48 mouse cellular contexts compared by ENCODE assay signal in the genomic region with DNA sequence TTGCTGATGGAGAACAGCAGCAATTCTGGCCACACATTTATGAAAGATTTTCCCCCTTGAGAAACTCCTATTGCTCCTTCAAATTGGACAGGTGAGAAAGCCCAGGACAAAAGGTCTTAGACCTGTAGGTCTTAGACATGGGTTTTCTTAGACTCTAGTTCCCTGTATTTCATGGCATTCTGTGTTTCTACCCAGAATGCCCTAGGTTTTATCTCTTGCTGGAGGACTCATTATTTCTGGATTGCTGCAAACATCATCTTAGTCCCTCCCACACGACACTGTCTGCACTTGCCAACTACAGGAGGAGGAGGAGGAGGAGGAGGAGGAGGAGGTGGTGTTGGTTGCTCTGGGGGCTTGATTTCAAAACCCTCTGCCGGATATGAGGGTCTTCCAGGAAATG. TPM values are rescaled to one million over a fixed set of nuclear protein-coding genes. Genes with fewer than 3 reads are reported as not detected.
"Had no signal": no experiment of that assay in that cellular context is flagged by ENCODE, and none has a peak within 500 bp of the region (broad histone marks: within the 10 kb centered on the region; RNA-seq: fewer than 3 reads in every experiment).

No protein-coding gene starts in this region.

- DNase-seq: heart, postnatal 10 days; heart, postnatal 14 days; heart, postnatal 36 days; heart, postnatal 4 days; kidney, adult 11 months; kidney, adult 18-20 months; kidney, adult 2 months; kidney, adult 8-10 months; kidney, adult 9 months; kidney, postnatal 10 days; kidney, postnatal 14 days; kidney, postnatal 25 days; kidney, postnatal 36 days; kidney, postnatal 4 days; layer of hippocampus, adult 9-11 months; layer of hippocampus, postnatal 36 days had no signal

- H3K27ac ChIP-seq: heart, embryonic 13.5 days; heart, embryonic 15.5 days; hindbrain, embryonic 10.5 days; hindbrain, embryonic 12.5 days; hindbrain, embryonic 13.5 days; hindbrain, embryonic 14.5 days; hindbrain, embryonic 15.5 days; intestine, embryonic 15.5 days; kidney, embryonic 15.5 days; kidney, postnatal 0 days; layer of hippocampus, adult 2 months; left cerebral cortex, adult 2 months had no signal

- H3K9me3 ChIP-seq: heart, embryonic 10.5 days; heart, embryonic 12.5 days; heart, embryonic 13.5 days; heart, embryonic 15.5 days; hindbrain, embryonic 10.5 days; hindbrain, embryonic 12.5 days; hindbrain, embryonic 13.5 days; hindbrain, embryonic 15.5 days; intestine, embryonic 15.5 days; kidney, embryonic 15.5 days had no signal

- ATAC-seq: hindbrain, embryonic 16.5 days; inflammation-experienced regulatory T-cells, adult 6 months; intestine, embryonic 15.5 days; intestine, embryonic 16.5 days; intestine, postnatal 0 days had no signal

- H3K4me3 ChIP-seq: heart, embryonic 10.5 days; heart, embryonic 12.5 days; heart, embryonic 13.5 days; heart, embryonic 15.5 days; hindbrain, embryonic 10.5 days; hindbrain, embryonic 12.5 days; hindbrain, embryonic 13.5 days; hindbrain, embryonic 15.5 days; intestine, embryonic 15.5 days; kidney, embryonic 15.5 days; layer of hippocampus, adult 2 months; left cerebral cortex, adult 2 months had no signal

- H3K36me3 ChIP-seq: heart, embryonic 10.5 days; heart, embryonic 12.5 days; heart, embryonic 13.5 days; heart, embryonic 15.5 days; hindbrain, embryonic 10.5 days; hindbrain, embryonic 12.5 days; hindbrain, embryonic 13.5 days; hindbrain, embryonic 15.5 days; intestine, embryonic 15.5 days; kidney, embryonic 15.5 days had no signal

- H3K9ac ChIP-seq: heart, embryonic 12.5 days; heart, embryonic 13.5 days; heart, embryonic 15.5 days; hindbrain, embryonic 12.5 days; hindbrain, embryonic 13.5 days; hindbrain, embryonic 14.5 days; hindbrain, embryonic 15.5 days; intestine, embryonic 15.5 days; kidney, embryonic 15.5 days had no signal

- H3K4me2 ChIP-seq: heart, embryonic 11.5 days; heart, embryonic 12.5 days; heart, embryonic 13.5 days; heart, embryonic 15.5 days; hindbrain, embryonic 12.5 days; hindbrain, embryonic 13.5 days; hindbrain, embryonic 14.5 days; hindbrain, embryonic 15.5 days; intestine, embryonic 15.5 days; kidney, embryonic 15.5 days had no signal

- H3K4me1 ChIP-seq: hindbrain, embryonic 10.5 days; hindbrain, embryonic 12.5 days; hindbrain, embryonic 13.5 days; hindbrain, embryonic 15.5 days; intestine, embryonic 15.5 days; kidney, embryonic 15.5 days had no signal

RNA-seq across cellular contexts. Expression of gene A630095N17Rik, which starts 5.8 kb away (rescaled TPM):
- total RNA-seq: heart, postnatal 10 days; heart, postnatal 14 days; heart, postnatal 25 days; heart, postnatal 36 days; heart, postnatal 4 days; layer of hippocampus, adult 18-20 months; layer of hippocampus, adult 2 months; layer of hippocampus, adult 8-10 months; layer of hippocampus, postnatal 10 days; layer of hippocampus, postnatal 14 days; layer of hippocampus, postnatal 36 days; left cerebral cortex, adult 18-20 months; left cerebral cortex, adult 2 months had no signal
- polyA plus RNA-seq: heart, embryonic 10.5 days; heart, embryonic 11.5 days; heart, embryonic 12.5 days; heart, embryonic 13.5 days; heart, embryonic 14.5 days; heart, embryonic 15.5 days; heart, postnatal 0 days; hindbrain, embryonic 10.5 days; hindbrain, embryonic 11.5 days; hindbrain, embryonic 12.5 days; hindbrain, embryonic 13.5 days; hindbrain, embryonic 14.5 days; hindbrain, embryonic 15.5 days; hindbrain, embryonic 16.5 days; inflammation-experienced regulatory T-cells, adult 6 months; intestine, embryonic 14.5 days; intestine, embryonic 15.5 days; intestine, embryonic 16.5 days; intestine, postnatal 0 days; kidney, adult 2 months; kidney, embryonic 14.5 days; kidney, embryonic 15.5 days; kidney, embryonic 16.5 days; large intestine, adult 2 months had no signal
